Mouse (Mus musculus) ES-CJ7 (cell line): ENCODE data around the gene Ces1f.
"Not testable (repeated sequence)": the region's sequence is repeated elsewhere in the genome, so short reads cannot be mapped to it uniquely, and the experiment has no call there.

Experiments
- DNase-seq: peaks from one replicate; pipeline ENCODE4 v3.0.0; 2011; ENCODE audit warnings: low read depth, low spot score

The Ces1f gene

DNA sequence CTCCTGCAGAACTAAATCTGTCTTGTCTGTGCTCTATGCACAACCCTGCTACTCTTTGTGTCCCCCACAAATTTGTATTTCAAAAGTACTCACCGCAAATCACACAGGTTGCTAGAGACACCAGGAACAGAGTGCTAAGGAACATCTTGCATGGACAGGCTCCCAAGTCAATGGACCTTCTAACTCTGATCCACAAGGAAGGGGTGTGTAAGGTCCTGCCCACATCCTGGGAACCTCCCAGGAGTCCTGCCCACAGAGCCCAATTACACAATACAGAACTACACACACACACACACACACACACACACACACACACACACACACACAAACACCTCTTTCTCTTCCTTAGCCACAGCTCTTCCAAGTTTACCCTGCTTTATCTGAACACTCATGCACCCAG, at the start of gene Ces1f:
Ces1f (minus strand) TSS at position 192 of the 400 bp plus-strand sequence.
- DNase-seq = no peak

DNA sequence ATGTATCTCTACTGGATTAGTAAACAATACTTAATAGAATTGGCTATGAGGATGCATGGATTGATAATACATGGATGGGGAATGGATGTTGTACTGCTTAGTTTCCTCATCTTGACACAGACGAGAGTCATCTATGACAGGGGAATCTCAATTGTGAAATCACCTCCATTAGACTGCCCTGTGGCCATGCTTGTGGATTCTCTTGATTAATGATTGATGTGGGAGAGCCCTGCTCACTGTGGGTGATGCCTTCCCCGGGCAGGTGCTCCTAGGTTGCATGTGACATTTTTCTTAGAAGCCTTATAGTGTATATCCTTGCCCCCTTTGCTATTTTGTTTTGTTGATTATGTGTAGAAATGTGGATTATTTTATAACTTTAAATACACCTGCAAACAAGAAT, 45.6 kb upstream of the Ces1f start:
- DNase-seq = no peak

DNA sequence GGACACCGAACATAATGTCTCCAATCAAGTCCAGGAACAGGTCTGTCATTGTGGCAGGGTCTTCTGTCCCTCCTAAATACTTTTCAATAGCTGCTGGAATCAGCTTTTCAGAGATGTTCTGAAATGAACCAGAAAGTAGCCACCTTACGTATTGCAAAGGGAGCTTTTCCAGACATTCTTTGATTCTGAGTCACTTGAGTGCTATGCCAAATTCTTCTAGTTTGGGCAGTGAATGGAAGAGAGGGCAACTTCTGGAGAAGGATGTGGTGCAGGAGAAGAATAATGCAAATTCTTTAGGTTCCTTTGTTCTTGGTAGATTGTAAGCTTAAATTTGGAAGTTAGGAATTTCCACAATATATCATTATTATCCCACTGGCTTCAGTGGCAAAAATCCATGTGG, 37.5 kb upstream of the Ces1f start:
- DNase-seq = no peak

DNA sequence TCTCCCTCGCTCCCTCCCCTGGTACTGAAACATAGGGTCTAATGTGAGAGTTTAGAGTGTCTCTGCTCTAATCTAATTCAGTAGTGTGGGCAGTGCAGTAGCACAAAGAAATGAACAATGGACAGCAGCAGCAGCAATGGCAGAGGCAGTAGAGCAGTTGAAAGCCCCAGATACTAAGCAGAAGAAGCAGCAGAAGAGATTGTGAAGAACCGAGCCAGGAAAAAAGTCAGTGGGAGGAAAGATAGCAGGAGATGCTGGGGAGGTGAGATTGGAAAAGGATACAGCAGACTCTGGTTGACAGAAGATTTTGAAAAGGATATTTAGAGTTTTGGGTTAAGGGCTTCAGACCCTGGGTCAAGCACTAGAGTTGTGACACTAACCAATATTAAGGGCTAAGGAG, 36.0 kb upstream of the Ces1f start:
- DNase-seq = no peak

DNA sequence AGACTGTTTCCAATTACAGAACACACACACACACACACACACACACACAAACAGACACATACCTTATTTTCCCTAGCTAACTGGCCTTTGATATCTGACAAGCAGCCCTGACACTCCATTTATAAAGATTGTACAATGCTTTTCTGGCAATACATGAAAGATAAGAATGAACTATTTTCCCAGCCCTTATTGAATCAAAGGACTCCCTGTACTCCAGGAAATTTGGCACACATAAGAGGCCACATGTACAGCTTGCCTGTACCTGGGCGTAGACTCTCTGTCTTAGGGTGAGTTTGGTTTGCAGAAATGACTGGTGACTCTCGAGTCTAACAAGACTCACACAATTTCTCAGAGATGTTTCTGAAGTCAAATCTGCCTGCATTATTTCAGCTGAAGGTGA, 4.3 kb upstream of the Ces1f start:
- DNase-seq = no peak

DNA sequence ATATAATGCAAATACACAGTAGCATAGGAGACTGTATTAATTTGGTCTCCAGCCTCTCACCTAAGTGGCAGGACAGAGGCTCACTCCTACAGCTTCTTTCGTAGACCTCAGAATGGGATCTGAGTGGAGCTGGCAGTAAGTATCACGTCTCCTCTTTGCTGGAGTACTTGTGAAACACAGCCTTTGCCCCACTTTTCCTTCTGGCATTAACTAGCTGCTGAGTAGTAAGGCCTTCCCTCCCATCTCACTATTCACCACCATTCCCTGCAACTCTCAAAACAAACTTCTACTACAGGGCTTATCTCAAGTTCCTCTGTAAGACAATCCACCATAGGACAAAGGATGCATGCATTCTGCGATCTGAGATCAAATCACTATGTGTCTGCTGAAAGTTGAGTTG, 2.8 kb upstream of the Ces1f start:
- no peak for DNase-seq

DNA sequence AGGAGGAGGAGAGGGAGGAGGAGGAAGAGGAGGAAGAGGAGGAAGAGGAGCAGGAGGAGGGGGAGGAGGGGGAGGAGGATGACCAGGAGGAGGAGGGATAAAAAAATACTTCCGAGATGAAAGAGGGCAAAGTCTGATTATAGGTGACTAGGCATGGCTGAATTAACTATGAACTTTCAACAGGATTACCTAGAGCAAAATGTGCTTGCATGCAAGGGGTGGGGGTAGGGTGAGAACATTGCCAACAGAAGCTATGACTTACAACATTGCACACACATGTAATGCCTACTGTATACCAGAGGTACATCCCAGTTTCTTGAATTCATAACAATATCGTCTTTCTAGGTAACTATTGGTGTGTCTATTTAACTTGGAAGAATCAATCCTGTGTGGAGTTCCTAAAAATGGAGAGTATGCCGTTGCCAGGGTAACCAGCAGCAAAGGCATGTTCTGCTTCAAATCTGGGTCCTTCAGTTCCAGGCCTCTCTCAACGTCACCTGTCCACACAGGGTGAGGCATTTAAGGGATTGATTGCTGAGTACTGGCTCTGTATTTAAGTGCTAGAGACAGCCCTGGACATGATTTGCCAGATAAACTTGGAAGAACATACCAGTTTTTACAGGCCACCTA, 1.3 kb downstream of the Ces1f start:
- no peak for DNase-seq

DNA sequence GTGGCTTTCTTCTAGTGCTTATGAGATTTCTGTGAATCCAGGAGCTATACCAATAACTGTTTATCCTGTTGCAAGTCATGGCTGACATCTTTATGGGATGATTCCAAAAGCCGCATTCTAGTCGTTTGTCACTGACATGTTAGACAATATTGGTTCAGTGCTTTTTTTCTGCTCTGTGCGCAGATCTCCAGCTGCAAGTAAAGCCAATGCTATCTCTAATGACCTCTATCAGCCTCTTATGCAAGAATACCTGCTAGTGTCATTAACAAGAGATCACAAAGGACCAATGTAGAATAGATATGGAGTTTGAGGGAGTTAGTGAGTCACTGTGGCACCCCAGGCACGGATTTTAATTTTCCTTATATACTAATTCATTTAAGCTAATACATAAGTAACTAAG, 4.9 kb downstream of the Ces1f start:
- no peak for DNase-seq

DNA sequence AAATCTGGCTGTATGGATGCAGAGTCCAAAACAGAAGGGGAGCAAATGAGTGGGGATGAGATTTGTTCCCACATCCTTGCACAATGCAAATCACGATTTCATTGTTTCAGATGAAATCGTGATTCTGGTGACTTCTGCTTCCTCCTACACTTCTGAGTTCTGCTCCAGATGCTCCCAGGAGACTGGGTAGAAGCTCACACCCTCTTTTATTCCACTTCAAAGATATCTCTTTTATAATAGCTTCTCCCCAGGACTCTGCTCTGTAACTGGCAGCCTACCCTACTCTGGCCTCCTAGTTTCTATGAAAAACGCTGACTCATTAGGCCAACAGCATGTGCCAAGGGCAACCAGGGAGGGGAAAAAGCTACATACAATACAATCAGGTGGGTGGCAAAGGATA, 6.2 kb downstream of the Ces1f start:
- no peak for DNase-seq

DNA sequence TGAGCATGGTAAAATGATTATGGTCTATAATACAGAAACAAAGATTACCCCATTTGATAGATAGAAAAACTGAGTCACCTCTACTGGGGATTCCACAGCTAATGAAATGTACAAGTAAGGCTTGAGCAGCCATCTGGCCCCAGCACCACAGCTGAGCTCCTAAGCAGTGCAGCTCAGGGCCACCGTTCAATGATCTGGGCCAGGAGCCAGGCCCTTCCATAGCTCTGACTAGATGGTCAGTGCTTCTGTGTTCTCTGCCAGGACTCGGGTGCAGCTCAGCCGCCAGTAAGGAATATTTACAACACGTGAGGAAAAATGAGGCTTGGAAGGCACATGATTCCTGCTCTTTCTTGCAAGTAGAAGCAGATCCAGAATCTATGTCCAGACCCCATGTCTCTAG, 6.9 kb downstream of the Ces1f start:
- no peak for DNase-seq

DNA sequence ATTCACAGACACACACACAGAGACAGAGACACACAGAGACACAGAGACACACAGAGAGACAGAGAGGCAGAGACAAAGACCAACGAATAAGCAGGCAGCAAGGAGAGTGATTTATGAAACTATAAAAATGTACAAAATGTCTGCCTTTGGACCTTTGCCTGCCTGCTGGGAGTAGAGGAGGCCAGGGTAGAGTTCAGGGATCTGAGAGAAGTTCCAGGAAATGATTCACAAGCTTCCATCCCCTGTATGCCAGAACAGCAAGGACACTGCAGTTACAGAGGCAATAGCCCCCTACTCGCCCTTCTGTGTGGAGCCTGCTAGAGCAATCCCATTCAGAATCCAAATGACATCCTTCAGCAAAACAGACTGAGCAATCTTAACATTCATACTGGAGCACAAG, 18.1 kb downstream of the Ces1f start:
- no peak for DNase-seq

DNA sequence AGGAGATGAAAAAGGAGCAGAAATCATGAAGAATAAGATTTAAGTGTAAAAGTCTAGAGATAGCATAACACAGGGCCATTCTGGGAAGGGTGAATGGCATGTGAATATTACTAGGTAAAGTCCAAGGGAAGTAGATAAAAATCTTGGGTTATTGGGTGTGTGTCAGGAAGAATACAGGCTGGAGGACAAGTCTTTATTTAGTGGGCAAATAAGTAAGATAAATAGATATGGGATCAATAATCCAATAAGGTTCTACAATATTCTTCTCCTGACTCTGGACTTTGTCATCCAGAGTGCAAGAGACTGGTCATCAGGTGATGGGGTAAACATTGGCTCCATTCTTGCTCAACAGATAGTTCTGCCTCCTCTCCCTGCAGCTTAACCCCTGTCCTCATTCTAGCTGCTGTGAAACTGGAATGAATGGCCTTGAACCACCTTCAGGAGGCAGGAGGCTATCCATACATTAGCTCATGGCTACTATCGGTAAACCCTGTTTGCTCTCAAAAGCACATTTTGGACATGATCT, 27.1 kb downstream of the Ces1f start:
- DNase-seq = no peak

DNA sequence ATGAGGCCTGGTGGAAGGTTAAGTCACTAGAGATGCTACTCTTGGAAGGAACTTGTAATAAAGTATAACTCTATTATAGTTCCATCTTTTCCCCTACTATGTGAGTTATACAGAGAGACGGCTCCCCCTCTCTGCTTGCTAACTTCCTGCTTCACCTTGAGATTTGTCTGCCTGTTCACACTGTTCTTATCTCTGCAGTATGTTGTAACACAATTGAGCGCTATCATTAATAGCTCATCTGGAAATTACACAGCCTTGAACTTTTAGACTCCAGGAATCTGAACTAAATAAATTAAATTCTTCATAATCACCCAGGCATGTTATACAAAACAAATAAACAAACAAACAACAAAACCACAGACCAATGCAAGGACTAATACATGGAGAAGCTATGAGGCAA, 33.5 kb downstream of the Ces1f start:
- no peak for DNase-seq

DNA sequence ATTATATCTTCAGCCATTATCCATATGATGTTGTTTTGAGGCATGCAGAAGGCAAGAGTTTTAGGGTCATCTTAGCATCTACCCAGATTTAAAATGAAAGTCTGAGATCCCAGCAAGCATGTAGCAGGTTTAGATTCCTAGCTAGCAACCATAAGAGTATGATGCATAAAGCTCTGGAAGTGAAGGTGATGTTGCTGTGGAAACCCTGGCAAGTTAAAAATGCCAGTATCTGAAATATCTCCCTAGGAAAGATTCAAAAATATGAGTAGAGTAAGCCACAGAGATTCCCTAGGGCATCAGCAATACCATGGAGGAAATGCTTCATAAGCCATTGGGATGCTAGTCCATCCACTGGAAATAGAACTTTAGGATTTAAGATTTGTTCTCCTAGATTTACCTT, 39.7 kb downstream of the Ces1f start:
- DNase-seq = no peak

DNA sequence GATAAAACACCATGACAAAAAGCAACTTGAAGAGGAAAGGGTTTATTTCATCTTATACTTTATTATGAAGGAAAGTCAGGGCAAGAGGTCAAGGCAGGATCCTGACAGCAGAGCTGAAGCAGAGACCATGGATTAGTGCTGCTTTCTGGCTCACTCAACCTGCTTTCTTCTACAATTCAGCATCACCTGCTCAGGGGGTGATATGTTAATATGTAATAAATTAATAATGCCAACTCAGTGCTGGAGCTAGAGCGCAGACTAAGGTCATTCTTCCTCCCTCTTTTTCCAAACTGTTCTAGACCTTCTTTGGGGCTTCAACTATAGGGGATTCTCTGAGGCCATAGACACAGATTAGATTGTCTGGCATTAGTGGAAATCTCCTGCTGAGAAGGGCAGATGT, 43.9 kb downstream of the Ces1f start:
- no peak for DNase-seq

DNA sequence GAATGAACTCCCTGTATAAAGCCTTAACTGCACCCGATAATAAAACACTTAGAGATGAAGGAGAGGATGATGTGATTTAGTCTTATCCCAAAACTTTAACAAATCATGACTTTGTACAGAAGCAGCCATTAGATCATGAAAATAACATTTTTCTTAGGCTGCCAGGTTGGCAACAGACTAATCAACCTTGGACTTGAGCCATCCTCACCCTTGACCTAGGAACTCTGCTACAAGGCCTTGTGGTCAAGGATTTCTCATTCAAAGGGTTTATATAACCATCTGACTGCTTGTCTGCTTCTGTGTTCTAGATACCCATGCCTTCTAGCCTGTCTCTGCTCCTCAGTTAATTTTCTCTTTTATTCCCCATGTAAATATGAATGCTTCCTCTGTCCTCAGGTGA, 44.8 kb downstream of the Ces1f start:
- no peak for DNase-seq

DNA sequence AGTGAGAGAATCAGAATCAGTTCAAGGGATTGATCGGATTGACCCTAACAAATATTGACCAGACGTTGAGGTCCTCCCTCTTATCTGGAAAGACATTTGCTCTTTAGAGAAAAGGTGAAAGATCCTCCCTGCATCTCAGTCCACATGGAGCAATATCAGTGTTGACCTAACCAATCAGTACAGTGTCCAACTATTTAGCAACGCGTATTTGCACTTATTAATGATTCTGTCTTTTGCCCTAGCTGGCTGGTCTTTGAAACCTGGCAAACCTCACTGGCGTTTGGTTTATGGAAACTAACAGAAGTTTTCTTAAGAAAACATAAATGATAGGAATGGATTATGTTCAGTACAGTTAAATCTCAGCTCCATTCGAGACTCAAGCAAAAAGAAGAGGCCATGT, 45.5 kb downstream of the Ces1f start:
- no peak for DNase-seq

DNA sequence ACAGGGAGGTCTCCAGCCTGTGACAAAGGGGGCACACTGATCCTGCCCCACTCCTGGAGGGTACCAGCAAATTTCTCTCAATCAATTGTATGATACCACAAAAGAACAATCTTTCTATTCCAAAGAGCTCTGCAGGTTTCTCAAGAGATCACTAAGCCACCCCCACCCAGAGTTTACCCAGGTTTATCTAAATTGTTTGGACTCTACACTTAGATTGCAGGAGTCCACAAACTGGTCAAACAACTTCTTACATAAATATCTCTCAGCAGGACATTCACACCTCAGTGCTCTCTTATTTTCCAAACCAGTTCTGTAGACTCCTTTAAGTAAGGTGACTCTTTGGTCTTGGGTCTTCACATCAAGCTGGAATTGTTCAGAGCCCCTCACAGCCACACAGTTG, 50.1 kb downstream of the Ces1f start, which contains the start of gene Ces1e:
Ces1e (minus strand) TSS at position 174 of the 400 bp plus-strand sequence.
- no peak for DNase-seq

DNA sequence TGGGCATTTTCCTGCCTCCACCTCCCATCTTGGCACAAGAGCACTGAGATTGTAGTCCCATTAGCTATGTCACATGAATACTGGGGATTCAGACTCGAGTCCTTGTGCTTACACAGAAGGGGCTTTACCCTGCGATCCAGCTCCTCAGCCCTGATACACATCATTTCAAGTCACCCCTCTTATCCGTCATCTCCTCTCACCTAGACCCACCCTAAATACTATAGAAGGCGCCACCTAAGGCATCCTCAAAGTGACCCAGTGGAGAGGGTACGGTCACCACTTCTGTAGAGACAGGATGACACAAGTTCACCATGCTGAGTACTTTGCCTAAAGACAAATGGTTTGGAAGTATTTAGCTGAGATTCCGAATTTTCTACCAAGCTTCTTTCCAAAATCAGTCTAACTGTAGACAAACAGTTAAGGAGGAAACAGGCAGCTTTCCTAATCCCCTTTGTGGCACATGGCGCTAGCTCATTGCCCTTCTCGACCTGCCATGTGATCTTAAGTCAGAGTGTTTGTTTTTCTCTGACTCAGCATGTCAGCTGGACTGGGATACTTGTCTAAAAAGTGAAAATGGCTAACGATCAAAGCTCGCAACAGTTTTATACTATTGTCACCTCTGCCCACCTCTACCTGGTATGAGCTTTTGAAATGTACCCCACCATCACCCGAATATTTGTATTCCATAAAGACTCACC, 50.7 kb downstream of the Ces1f start:
- DNase-seq = no peak

DNA sequence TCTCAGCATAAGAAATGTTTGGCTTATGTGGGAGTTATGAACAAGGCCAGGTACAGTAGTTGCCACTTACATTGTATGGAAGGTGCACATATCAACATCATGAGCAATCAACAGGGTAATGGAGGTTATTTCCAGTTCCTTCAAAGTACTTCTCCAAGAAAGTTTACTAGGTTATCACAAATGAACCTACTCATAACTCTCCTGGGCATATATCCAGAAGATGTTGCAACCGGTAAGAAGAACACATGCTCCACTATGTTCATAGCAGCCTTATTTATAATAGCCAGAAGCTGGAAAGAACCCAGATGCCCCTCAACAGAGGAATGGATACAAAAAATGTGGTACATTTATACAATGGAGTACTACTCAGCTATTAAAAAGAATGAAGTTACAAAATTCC, 53.1 kb downstream of the Ces1f start:
- not testable (repeated sequence) for DNase-seq

DNA sequence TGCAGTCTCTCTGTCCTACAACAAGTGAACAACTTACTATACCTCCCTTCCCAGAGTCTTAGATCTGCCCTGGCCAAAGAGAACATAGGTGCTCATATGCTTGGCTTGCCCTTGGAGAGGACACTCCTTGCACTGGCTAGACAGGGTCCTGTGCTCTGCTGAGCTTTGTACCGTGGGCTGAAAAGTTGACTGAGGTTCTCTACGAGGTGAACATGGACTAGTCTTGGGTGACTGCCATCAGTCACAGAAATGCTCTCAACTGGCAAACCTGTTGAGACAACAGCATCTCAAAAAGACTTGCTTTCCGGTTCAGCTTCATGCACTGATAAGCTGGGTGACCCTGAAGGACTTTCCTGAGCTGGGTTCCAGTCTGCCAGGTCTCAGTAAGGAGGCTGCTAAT, 57.7 kb downstream of the Ces1f start:
- DNase-seq = no peak

DNA sequence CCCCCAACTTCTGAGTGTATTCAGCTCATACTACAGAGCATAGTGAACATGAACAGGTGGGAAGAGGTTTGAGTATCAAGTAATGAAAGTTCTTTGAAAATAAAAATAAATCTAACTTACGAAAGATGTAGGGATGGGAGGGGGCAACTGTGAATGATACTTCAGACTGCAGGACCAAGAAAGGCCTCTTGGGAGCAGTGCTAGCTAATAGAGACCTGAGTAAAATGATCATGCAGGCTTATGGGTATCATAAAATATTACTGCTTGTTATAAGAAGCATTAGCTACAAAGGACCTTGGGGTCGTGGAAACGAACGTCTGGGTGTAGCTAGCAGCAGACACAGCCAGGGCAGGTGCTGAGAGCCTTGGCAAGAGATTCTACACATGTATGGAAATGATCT, 61.7 kb downstream of the Ces1f start:
- no peak for DNase-seq

DNA sequence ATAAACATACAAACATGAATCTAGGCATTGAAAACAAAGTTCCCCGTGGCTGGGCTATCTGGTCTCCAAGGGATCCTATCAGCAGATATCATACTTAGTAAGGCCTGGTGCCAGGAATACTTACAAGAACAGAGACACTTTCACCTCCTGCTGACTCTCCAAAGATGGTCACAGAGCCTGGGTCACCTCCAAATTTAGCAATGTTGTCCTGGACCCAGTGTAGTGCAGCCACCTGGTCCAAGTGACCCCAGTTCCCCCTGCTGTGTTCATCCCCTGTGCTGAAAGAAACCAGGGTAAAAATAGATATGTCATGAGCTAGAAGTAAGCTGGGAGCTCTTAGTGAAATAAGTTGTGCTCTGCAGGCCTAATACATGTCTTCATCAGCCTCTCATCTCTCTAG, 62.2 kb downstream of the Ces1f start:
- DNase-seq = no peak
